Mouse (Mus musculus): ENCODE results near the gene Kif3c.

The Kif3c gene

GRCm38 (mm10) chr12:3364508-3365448, at the start of gene Kif3c:
TSS of gene Kif3c (plus strand) at chr12:3365132.
- peak; percentile 86 for DNase-seq (ENCODE audit: low read depth, low spot score)

- no peak for DNase-seq (ENCODE audit: low read depth, low spot score)
Measured at GRCm38 (mm10) chr12:3316083-3316482, 48.8 kb upstream of the Kif3c start.

- no peak for DNase-seq (ENCODE audit: low read depth, low spot score)
Measured at GRCm38 (mm10) chr12:3316937-3317336, 48.0 kb upstream of the Kif3c start.

GRCm38 (mm10) chr12:3319377-3319776, 45.6 kb upstream of the Kif3c start:
- no peak for DNase-seq (ENCODE audit: low read depth, low spot score)

- DNase-seq (ENCODE audit: low read depth, low spot score) = no peak
Measured at GRCm38 (mm10) chr12:3323241-3323640, 41.7 kb upstream of the Kif3c start.

GRCm38 (mm10) chr12:3325232-3325631, 39.7 kb upstream of the Kif3c start:
- no peak for DNase-seq (ENCODE audit: low read depth, low spot score)

GRCm38 (mm10) chr12:3329677-3330076, 35.3 kb upstream of the Kif3c start:
- DNase-seq (ENCODE audit: low read depth, low spot score) = no peak

- DNase-seq (ENCODE audit: low read depth, low spot score) = no peak
Measured at GRCm38 (mm10) chr12:3338931-3339330, 26.0 kb upstream of the Kif3c start.

- no peak for DNase-seq (ENCODE audit: low read depth, low spot score)
Measured at GRCm38 (mm10) chr12:3344155-3344554, 20.8 kb upstream of the Kif3c start.

GRCm38 (mm10) chr12:3345038-3345437, 19.9 kb upstream of the Kif3c start:
- no peak for DNase-seq (ENCODE audit: low read depth, low spot score)

- DNase-seq (ENCODE audit: low read depth, low spot score) = no peak
Measured at GRCm38 (mm10) chr12:3347682-3348081, 17.2 kb upstream of the Kif3c start.

- no peak for DNase-seq (ENCODE audit: low read depth, low spot score)
Measured at GRCm38 (mm10) chr12:3349387-3349786, 15.5 kb upstream of the Kif3c start.

- no peak for DNase-seq (ENCODE audit: low read depth, low spot score)
Measured at GRCm38 (mm10) chr12:3350136-3350535, 14.8 kb upstream of the Kif3c start.

GRCm38 (mm10) chr12:3352216-3352615, 12.7 kb upstream of the Kif3c start:
- DNase-seq (ENCODE audit: low read depth, low spot score) = no peak

GRCm38 (mm10) chr12:3355068-3355467, 9.9 kb upstream of the Kif3c start:
- no peak for DNase-seq (ENCODE audit: low read depth, low spot score)

GRCm38 (mm10) chr12:3356824-3357223, 8.1 kb upstream of the Kif3c start:
- DNase-seq (ENCODE audit: low read depth, low spot score) = no peak

GRCm38 (mm10) chr12:3359302-3359701, 5.6 kb upstream of the Kif3c start:
- DNase-seq (ENCODE audit: low read depth, low spot score) = peak; percentile 63

GRCm38 (mm10) chr12:3360043-3360442, 4.9 kb upstream of the Kif3c start:
- no peak for DNase-seq (ENCODE audit: low read depth, low spot score)

GRCm38 (mm10) chr12:3364076-3364475, 856 bp upstream of the Kif3c start:
- no peak for DNase-seq (ENCODE audit: low read depth, low spot score)

GRCm38 (mm10) chr12:3365449-3366189, 687 bp downstream of the Kif3c start:
- DNase-seq (ENCODE audit: low read depth, low spot score) = no peak

GRCm38 (mm10) chr12:3366190-3366956, 1.4 kb downstream of the Kif3c start:
- no peak for DNase-seq (ENCODE audit: low read depth, low spot score)

GRCm38 (mm10) chr12:3366957-3367260, 2.0 kb downstream of the Kif3c start:
- no peak for DNase-seq (ENCODE audit: low read depth, low spot score)

All from mesoderm, embryonic 11.5 days (tissue).